Mouse (Mus musculus) adrenal gland, postnatal 36 days (tissue): ENCODE measurements around the gene Pif1. TPM values are rescaled to one million over a fixed set of nuclear protein-coding genes. Genes with fewer than 3 reads are reported as not detected.
A peak's percentile ranks its signal among the peaks of the same experiment; 100 is the strongest.

Source experiments
- DNase-seq, 2 experiments: peaks; one replicate each; pipeline ENCODE4 v3.0.0; 2021; ENCODE audit warnings: mixed read lengths in 1 of 2
- long read RNA-seq, 2 experiments: library from polyadenylated mRNA; stranded (forward); transcript quantifications; one replicate each; pipeline ENCODE4 v2.0.0; 2021; ENCODE audit warnings: borderline sequencing depth in 2 of 2
- total RNA-seq, 2 experiments: library from RNA; stranded (reverse); gene quantifications; 2 replicates each; pipeline ENCODE4 v1.2.3; 2021

Pif1 gene
- under 1 TPM; 0.46 to 0.92 TPM for total RNA-seq
- long read RNA-seq, experiment 1, partial matches to known transcripts, result 0 of 1 reads
- long read RNA-seq, experiment 1, other reads (novel, unspliced or antisense), result 1 of 1 reads
- long read RNA-seq, experiment 2, partial matches to known transcripts, result 0 of 1 reads
- long read RNA-seq, experiment 2, other reads (novel, unspliced or antisense), result 0 of 1 reads

- DNase-seq, result peak; percentile 89 to 92
Measured at GRCm38 (mm10) chr9:65586406-65587269, at the start of gene Pif1. Gene Pif1 (plus strand): TSS chr9:65587160.

GRCm38 (mm10) chr9:65537901-65538630 is 48.9 kb upstream of the Pif1 start:
- DNase-seq, result peak; percentile 29 to 51

- no peak for DNase-seq
Measured at GRCm38 (mm10) chr9:65539697-65540096, 47.3 kb upstream of the Pif1 start.

GRCm38 (mm10) chr9:65541126-65542068 is 45.6 kb upstream of the Pif1 start:
- DNase-seq, result peak; percentile 72 to 73

- no peak for DNase-seq
Measured at GRCm38 (mm10) chr9:65542111-65542524, 44.8 kb upstream of the Pif1 start.

GRCm38 (mm10) chr9:65545635-65546412 is 41.1 kb upstream of the Pif1 start:
- DNase-seq, result peak; percentile 40 to 43

- peak; percentile 82 for DNase-seq
Measured at GRCm38 (mm10) chr9:65546413-65546695, 40.6 kb upstream of the Pif1 start.

- DNase-seq, result peak; percentile 52 to 56
Measured at GRCm38 (mm10) chr9:65547111-65547510, 39.8 kb upstream of the Pif1 start.

GRCm38 (mm10) chr9:65547844-65548243 is 39.1 kb upstream of the Pif1 start:
- peak in 1 of 2 experiments; percentile 50 for DNase-seq

- peak; percentile 59 to 66 for DNase-seq
Measured at GRCm38 (mm10) chr9:65548311-65548710, 38.6 kb upstream of the Pif1 start.

GRCm38 (mm10) chr9:65549139-65549538 is 37.8 kb upstream of the Pif1 start:
- DNase-seq, result no peak

- no peak for DNase-seq
Measured at GRCm38 (mm10) chr9:65549643-65550042, 37.3 kb upstream of the Pif1 start.

GRCm38 (mm10) chr9:65550079-65550831 is 36.7 kb upstream of the Pif1 start:
- DNase-seq, result no peak

GRCm38 (mm10) chr9:65551035-65551434 is 35.9 kb upstream of the Pif1 start:
- DNase-seq, result peak; percentile 72 to 80

GRCm38 (mm10) chr9:65552141-65552540 is 34.8 kb upstream of the Pif1 start:
- DNase-seq, result peak; percentile 63 to 78

GRCm38 (mm10) chr9:65552711-65553110 is 34.2 kb upstream of the Pif1 start:
- DNase-seq, result no peak

- no peak for DNase-seq
Measured at GRCm38 (mm10) chr9:65555001-65555405, 32.0 kb upstream of the Pif1 start.

- no peak for DNase-seq
Measured at GRCm38 (mm10) chr9:65555621-65556020, 31.3 kb upstream of the Pif1 start.

GRCm38 (mm10) chr9:65556349-65556748 is 30.6 kb upstream of the Pif1 start:
- DNase-seq, result no peak

GRCm38 (mm10) chr9:65556979-65557378 is 30.0 kb upstream of the Pif1 start:
- no peak for DNase-seq
